Mouse (Mus musculus) midbrain, embryonic 11.5 days (tissue): ENCODE data around the gene Cdca7l. TPM values are rescaled to one million over a fixed set of nuclear protein-coding genes. Genes with fewer than 3 reads are reported as not detected.
A peak's percentile ranks its signal among the peaks of the same experiment; 100 is the strongest.

ENCODE experiments used
- ATAC-seq: fragments of 200-750 bp; cut with Nextera tagmentation; 2 replicates; pipeline ENCODE4 v1.8.0; 2017; ENCODE audit warnings: moderate TSS enrichment, moderate library complexity; ENCODE audit not compliant: low FRiP score
- DNase-seq: peaks from one replicate; pipeline ENCODE4 v3.0.0; 2015; ENCODE audit warnings: low spot score; ENCODE audit errors: missing footprints
- H3K27ac ChIP-seq: fragments of 300-500 bp; sonication (generic); 2 replicates; pipeline ENCODE4 v1.5.1; 2014; ENCODE audit warnings: low read depth, low read length
- H3K27me3 ChIP-seq: fragments of 300-500 bp; sonication (generic); 2 replicates; pipeline ENCODE4 v1.6.1; 2014; ENCODE audit warnings: mild to moderate bottlenecking, low read length, moderate library complexity, mixed read lengths; ENCODE audit not compliant: control insufficient read depth, insufficient read depth
- H3K36me3 ChIP-seq: fragments of 300-500 bp; sonication (generic); 2 replicates; pipeline ENCODE4 v1.6.1; 2014; ENCODE audit warnings: mild to moderate bottlenecking, low read length, moderate library complexity, mixed read lengths; ENCODE audit not compliant: control insufficient read depth, insufficient read depth
- H3K4me1 ChIP-seq: fragments of 300-500 bp; sonication (generic); 2 replicates; pipeline ENCODE4 v1.6.1; 2014; ENCODE audit warnings: low read length; ENCODE audit not compliant: control insufficient read depth, insufficient read depth
- H3K4me2 ChIP-seq: fragments of 300-500 bp; sonication (generic); 2 replicates; pipeline ENCODE4 v1.6.1; 2014; ENCODE audit warnings: mild to moderate bottlenecking, moderate library complexity
- H3K4me3 ChIP-seq: fragments of 300-500 bp; sonication (generic); 2 replicates; pipeline ENCODE4 v1.5.1; 2014; ENCODE audit warnings: low read depth, low read length
- H3K9ac ChIP-seq: fragments of 300-500 bp; sonication (generic); 2 replicates; pipeline ENCODE4 v1.6.1; 2014; ENCODE audit warnings: low read length
- H3K9me3 ChIP-seq: fragments of 300-500 bp; sonication (generic); 2 replicates; pipeline ENCODE4 v1.6.1; 2016; ENCODE audit warnings: low read length; ENCODE audit not compliant: control insufficient read depth
- WGBS: fragments of 180-500 bp; shearing (Covaris S2); extraction: QIAGEN DNeasy Blood & Tissue Kit; methylation state at CpG from one replicate; pipeline ENCODE4 v1.1.7; 2014; 5-methylcytosine and 5-hydroxymethylcytosine counted together
- polyA plus RNA-seq: library from polyadenylated mRNA; unstranded; fragments of >200 nt; fragmentation: Nextera tagmentation; extraction: Ambion mirVana; gene quantifications from 2 replicates; pipeline ENCODE4 v1.2.1, GENCODE M21; 2014

Cdca7l gene
- polyA plus RNA-seq, 1 experiment from 2014 or later: 45.2 TPM

DNA sequence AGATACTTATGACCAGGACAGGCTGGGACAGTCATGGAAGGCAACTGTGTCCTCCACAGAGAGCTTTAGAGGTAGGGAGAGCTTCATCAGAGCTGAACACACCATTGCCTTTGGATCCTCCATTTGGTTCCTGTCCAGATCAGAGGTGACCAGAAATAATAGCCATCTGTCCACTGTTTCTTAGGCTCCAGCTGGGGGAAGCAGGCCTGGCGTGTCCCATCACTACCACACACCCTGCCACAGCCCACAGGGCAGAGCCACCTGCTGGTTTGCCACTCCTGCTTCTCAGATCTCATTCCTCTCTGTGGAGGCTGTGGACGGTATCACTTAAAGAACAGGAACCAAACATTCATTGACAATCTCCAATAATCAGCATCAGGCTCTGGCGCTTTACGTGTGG, 32.9 kb upstream of the Cdca7l start:
- Histone ChIP-seq H3K27ac (no peak overlapping the region), H3K27me3 (no peaks in the 10 kb centered on the region), H3K9me3 (no peaks in the 10 kb centered on the region), H3K4me1 (no peaks in the 10 kb centered on the region), H3K9ac (no peak overlapping the region), H3K4me3 (no peak overlapping the region), H3K36me3 (no peaks in the 10 kb centered on the region), H3K4me2 (no peak overlapping the region)
- no peak for DNase-seq
- no peak for ATAC-seq
- WGBS: 85% methylated on average over 4 of the region's 4 CpGs

DNA sequence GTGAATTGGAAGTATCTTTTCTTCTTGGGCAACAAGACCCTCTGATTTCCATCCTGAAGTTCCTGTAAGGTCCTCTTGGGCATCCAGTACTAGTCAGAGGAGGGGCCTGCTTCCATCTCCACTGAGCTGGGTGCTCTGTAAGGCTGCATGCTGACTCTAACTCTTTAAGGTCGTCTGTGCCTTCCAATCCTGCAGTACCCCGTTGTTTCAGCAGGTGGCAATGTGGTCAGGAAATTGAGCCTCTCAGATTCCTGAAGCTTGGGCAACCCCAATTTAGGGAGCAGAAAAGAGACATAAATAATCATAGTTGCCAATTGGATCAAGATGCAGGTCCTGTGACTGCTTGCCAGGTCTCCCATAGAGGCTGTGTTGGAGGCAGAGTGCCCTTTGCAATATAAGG, 31.5 kb upstream of the Cdca7l start:
- Histone ChIP-seq H3K27me3 (no peaks in the 10 kb centered on the region), H3K4me3 (no peak overlapping the region), H3K9me3 (no peaks in the 10 kb centered on the region), H3K9ac (no peak overlapping the region), H3K4me2 (no peak overlapping the region), H3K27ac (no peak overlapping the region), H3K4me1 (no peaks in the 10 kb centered on the region), H3K36me3 (no peaks in the 10 kb centered on the region)
- DNase-seq (peak; percentile 98), ATAC-seq (peak; percentile 65)
- WGBS: 0% methylated on average over 2 of the region's 2 CpGs

DNA sequence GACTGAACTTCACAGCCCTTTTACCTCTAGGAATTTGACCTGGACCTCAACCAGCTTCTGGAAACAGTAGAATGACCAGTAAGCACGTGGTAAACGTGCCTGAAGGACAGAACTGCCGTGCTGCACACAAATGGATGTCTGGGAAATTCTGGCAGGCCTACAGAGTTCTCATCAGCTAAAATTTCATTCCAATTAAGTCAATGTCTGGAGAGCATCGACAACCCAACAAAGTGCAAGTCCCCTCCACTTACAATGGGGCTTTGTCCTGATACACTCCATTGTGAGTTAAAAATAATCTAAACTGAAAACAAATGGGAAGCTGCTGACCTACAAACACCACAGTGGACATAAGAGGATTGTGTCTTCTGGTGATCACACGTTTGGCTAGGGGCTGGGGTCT, 27.2 kb upstream of the Cdca7l start:
- Histone ChIP-seq H3K4me2 (no peak overlapping the region), H3K27ac (no peak overlapping the region), H3K9ac (no peak overlapping the region), H3K9me3 (no peaks in the 10 kb centered on the region), H3K4me3 (no peak overlapping the region), H3K27me3 (no peaks in the 10 kb centered on the region), H3K36me3 (no peaks in the 10 kb centered on the region), H3K4me1 (no peaks in the 10 kb centered on the region)
- ATAC-seq (no peak), DNase-seq (no peak)
- 71% methylated on average over 5 of the region's 5 CpGs for WGBS

DNA sequence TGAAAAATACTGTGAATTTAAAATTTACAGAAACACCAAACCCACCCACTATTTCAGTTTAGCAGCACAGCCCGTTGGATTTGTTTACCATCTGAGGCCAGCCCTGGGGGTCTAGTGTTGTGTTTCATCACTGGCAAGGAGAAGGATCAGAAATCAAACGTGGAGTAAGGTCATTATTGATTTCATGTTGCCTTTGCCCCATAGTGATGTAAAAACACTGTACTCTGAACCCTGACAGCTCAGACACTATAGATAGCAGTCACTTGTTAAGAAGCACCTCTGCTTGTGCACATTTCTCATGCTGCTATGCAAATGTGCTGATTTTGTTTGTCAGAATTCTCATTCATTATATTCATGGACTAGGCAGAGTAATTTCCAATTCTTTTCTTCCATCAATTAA, 22.7 kb upstream of the Cdca7l start:
- Histone ChIP-seq H3K27me3 (no peaks in the 10 kb centered on the region), H3K36me3 (no peaks in the 10 kb centered on the region), H3K4me3 (no peak overlapping the region), H3K9ac (no peak overlapping the region), H3K9me3 (no peaks in the 10 kb centered on the region), H3K4me1 (peaks cover 5% of the 10 kb centered on the region), H3K27ac (no peak overlapping the region), H3K4me2 (no peak overlapping the region)
- DNase-seq (no peak), ATAC-seq (no peak)
- WGBS: 55% methylated on average over 2 of the region's 2 CpGs

DNA sequence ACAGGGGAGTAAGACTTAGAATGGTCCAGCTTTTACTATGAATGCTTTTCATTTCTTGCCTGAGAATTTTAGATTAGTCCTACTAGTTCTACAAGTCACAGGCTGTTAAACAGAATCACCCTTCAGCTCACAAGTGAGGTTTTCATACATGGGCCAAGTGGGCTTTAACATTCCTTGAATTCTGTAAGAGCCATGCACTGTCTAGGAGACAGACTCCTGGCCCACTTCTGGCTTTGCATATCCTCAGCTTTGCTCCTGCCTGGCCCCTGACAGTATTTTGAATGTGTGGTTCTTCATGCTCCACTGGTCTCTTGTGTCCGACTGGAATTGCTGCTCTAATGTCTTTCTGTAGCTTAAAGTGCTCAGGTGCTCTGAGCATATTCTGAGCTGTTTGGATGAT, 20.7 kb upstream of the Cdca7l start:
- DNase-seq: no peak
- Histone ChIP-seq H3K27me3 (peaks cover 3% of the 10 kb centered on the region; the same call in 1 of the 2 replicates), H3K36me3 (no peaks in the 10 kb centered on the region), H3K4me3 (no peak overlapping the region), H3K4me1 (peaks cover 7% of the 10 kb centered on the region), H3K9me3 (no peaks in the 10 kb centered on the region), H3K27ac (no peak overlapping the region), H3K9ac (no peak overlapping the region), H3K4me2 (no peak overlapping the region)
- ATAC-seq: 0 out of 2 replicates have a peak, but pooled peaks have one; percentile 23
- 10% methylated on average over 1 of the region's 1 CpGs for WGBS

DNA sequence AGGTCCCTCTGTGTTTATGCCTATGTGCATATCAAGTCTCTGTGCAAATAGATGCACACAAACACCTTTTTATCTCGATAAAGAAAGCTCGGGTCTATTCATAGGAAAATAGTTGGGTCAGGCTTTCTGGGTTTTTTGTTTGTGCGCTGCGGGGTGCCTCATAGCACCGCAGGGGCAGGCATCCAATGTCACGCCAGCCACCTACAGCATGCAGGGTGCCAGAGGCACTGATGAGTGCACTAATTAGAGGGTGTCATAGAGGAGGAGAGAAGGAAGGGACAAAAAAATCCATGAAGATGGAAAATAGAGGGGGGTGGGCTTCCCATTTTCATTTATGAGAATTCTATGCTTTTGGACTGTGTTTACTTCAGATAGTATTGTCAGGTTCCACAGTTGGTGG, 17.5 kb upstream of the Cdca7l start:
- DNase-seq: no peak
- Histone ChIP-seq H3K4me3 (no peak overlapping the region), H3K4me1 (peaks cover 15% of the 10 kb centered on the region), H3K9ac (no peak overlapping the region), H3K4me2 (no peak overlapping the region), H3K27me3 (peaks cover 3% of the 10 kb centered on the region; the same call in 1 of the 2 replicates), H3K36me3 (no peaks in the 10 kb centered on the region), H3K9me3 (no peaks in the 10 kb centered on the region), H3K27ac (no peak overlapping the region)
- 21% methylated on average over 6 of the region's 6 CpGs for WGBS
- ATAC-seq: no peak

DNA sequence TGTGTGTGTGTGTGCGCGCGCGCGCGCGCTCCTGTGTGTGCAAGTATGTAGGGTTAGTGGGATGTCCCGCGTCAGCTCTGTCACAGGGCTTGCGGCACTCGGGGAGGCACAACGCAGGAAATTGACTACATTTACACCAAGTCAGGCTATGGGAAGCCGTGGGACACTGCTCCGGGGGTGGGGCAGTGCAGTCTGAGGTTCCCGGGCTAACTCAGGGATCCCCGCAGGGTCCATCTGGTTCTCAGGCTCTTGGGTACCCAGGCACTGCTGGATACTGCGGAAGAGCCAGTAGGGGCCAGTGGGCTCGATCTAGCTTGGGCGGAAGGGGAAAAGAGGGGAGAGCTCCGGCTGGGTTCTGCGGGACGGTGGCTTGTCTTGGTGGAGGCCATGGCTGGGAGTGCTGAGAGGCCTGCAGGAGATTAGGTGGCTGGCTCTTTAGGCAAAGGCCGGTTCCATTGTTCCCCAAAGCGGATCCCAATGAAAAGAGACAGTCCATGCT, 15.5 kb upstream of the Cdca7l start:
- peak; percentile 81 for ATAC-seq
- H3K27me3 ChIP-seq: peaks cover 3% of the 10 kb centered on the region; the same call in 1 of the 2 replicates
- H3K9me3 ChIP-seq: no peaks in the 10 kb centered on the region
- WGBS: 8% methylated on average over 24 of the region's 24 CpGs
- H3K4me2 ChIP-seq: peak overlapping the region; percentile 67
- peak overlapping the region; percentile 64 for H3K9ac ChIP-seq
- H3K36me3 ChIP-seq: no peaks in the 10 kb centered on the region
- H3K4me1 ChIP-seq: peaks cover 13% of the 10 kb centered on the region
- H3K27ac ChIP-seq: peak overlapping the region; percentile 71; the same call in 1 of the 2 replicates
- H3K4me3 ChIP-seq: peak overlapping the region; percentile 30
- DNase-seq: peak; percentile 97

DNA sequence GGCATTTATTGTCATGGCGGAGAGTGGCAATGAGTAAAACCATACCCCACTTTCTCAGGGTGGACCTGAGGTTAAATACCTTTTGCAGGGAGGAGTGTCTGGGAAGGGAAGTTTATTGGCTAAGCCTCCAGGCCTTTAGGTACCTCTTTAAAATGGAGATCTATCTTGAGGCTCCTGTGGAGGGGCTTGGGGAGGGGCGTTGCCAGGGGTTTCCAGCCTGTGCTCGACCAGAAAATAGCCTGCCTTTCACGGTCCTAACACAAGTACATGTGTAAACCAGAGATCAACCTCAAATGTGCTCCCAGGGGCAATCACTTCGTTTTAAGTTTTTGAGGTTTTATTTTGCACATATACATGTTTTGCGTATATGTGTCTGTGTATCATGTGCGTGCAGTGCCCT, 15.1 kb upstream of the Cdca7l start:
- Histone ChIP-seq H3K4me3 (peak overlapping the region; percentile 30; the same call in 1 of the 2 replicates), H3K27ac (peak overlapping the region; percentile 71; the same call in 1 of the 2 replicates), H3K9me3 (no peaks in the 10 kb centered on the region), H3K36me3 (no peaks in the 10 kb centered on the region), H3K27me3 (peaks cover 3% of the 10 kb centered on the region; the same call in 1 of the 2 replicates), H3K9ac (peak overlapping the region; percentile 64), H3K4me2 (peak overlapping the region; percentile 67), H3K4me1 (peaks cover 10% of the 10 kb centered on the region)
- 12% methylated on average over 7 of the region's 7 CpGs for WGBS
- ATAC-seq: peak; percentile 85
- no peak for DNase-seq

DNA sequence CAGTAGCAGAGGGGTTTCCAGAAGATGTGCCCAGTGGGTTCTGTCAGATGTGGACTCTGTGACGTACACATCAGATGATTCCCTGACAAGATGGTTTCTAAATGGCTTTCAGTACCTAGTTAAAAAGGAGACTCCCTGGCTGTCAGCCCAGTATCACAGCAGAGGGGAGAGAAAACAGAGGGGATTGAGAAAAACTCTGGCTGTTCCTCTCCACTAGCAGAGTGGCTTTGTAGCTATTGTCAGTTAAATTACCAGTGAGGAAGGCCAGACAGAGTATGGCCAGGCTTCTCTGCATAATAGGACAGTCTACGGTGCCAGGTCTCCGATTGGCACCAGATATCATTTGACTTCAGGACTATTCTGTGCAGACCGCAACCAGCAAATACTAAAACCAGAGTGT, 8.8 kb upstream of the Cdca7l start:
- no peaks in the 10 kb centered on the region for H3K4me1 ChIP-seq
- H3K9me3 ChIP-seq: no peaks in the 10 kb centered on the region
- DNase-seq: no peak
- ATAC-seq: no peak
- no peaks in the 10 kb centered on the region for H3K36me3 ChIP-seq
- 85% methylated on average over 4 of the region's 4 CpGs for WGBS
- no peaks in the 10 kb centered on the region for H3K27me3 ChIP-seq
- no peak overlapping the region for H3K4me3 ChIP-seq
- no peak overlapping the region for H3K27ac ChIP-seq
- H3K4me2 ChIP-seq: no peak overlapping the region
- no peak overlapping the region for H3K9ac ChIP-seq
